Mouse (Mus musculus) adrenal gland, postnatal 36 days (tissue): ENCODE measurements around the gene Lama2. TPM values are rescaled to one million over a fixed set of nuclear protein-coding genes. Genes with fewer than 3 reads are reported as not detected.
A peak's percentile ranks its signal among the peaks of the same experiment; 100 is the strongest.
"Not testable (repeated sequence)": the region's sequence is repeated elsewhere in the genome, so short reads cannot be mapped to it uniquely, and the experiment has no call there.

Source experiments
- DNase-seq, 2 experiments: peaks; one replicate each; pipeline ENCODE4 v3.0.0; 2021; ENCODE audit warnings: mixed read lengths in 1 of 2
- total RNA-seq, 2 experiments: library from RNA; stranded (reverse); gene quantifications; 2 replicates each; pipeline ENCODE4 v1.2.3; 2021

The Lama2 gene
- total RNA-seq, 2 experiments from 2014 or later = 34.5 to 43.6 TPM

DNA sequence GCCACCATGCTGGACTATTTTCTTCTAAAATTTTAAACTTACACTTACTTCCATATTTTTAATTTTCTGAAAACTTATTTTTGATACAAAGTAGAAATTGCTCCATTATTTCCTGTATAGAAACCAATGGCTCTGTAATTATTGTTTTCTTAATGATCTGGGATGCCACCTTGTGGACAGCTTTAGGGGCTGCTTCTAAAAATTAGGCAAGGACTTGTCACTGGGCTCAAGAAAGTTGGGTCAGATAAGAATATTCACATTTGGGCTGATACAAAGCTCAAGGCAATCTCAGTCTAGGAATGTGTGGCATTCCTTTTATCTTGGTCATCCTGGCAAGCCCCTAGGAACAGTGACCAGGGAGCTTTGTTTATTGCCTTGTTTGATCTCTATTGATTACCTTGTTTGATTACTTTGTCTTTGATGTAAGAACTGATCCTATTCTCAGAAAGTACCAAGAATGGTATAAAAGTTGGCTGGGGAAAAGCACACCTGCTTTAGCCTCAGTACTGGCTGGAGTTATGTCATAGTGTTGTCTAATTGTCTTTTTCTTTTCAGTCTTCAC lies 606.7 kb downstream of the Lama2 start:
- no peak for DNase-seq

DNA sequence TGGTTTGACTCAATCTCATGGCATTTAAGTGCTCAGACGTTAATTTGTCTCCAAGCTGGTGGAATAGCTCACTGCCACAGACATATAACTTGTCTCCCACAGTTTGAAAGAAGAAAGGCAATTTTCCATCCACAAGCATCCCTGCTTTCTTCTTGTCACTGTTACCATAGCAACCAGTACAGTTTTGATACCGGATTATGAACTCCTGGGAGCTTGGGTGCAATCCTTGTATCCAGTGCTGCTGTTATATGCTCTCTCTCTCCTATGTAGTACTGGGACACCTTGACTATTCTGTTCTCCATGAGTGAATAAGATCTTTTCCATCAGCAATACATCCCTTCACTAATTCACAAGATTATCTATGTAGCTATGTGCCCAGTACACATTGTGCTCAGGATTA lies 612.2 kb downstream of the Lama2 start:
- no peak for DNase-seq

- DNase-seq = no peak
These were observed 613.8 kb downstream of the Lama2 start for GRCm38 (mm10) chr10:27005716-27006115.

DNA sequence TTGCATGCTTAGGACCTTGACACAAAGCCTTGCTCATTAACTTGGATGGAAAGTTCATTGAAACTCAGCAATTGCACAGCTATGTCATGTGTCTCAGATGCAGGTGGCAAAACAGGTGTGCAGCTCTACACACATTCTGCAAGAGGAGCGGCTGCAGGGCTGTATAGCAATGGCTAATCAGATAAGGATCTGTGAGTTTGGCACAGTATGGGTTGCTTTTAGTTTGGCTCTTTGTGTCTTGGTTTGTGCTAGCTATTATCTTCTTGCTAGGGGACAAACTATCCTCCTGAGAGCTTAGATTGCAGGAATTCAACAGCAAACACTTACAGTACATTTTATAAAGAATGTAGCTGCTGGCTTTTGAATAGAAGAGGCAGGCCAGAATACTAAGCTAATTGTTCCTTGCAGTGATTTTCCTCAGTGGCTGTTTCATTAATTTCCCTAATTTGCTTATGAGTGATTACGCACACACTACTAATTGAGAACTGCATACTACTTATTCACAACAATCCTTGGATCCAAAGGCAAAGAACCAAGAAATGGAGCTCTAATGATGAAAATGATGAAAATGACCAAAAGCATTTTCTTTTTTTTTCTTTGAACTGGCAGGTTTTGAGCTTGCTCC lies 617.9 kb downstream of the Lama2 start:
- DNase-seq = no peak

GRCm38 (mm10) chr10:26996684-26997083 lies 622.9 kb downstream of the Lama2 start:
- DNase-seq = no peak

GRCm38 (mm10) chr10:26995987-26996386 lies 623.6 kb downstream of the Lama2 start:
- DNase-seq = peak in 1 of 2 experiments; percentile 2

DNA sequence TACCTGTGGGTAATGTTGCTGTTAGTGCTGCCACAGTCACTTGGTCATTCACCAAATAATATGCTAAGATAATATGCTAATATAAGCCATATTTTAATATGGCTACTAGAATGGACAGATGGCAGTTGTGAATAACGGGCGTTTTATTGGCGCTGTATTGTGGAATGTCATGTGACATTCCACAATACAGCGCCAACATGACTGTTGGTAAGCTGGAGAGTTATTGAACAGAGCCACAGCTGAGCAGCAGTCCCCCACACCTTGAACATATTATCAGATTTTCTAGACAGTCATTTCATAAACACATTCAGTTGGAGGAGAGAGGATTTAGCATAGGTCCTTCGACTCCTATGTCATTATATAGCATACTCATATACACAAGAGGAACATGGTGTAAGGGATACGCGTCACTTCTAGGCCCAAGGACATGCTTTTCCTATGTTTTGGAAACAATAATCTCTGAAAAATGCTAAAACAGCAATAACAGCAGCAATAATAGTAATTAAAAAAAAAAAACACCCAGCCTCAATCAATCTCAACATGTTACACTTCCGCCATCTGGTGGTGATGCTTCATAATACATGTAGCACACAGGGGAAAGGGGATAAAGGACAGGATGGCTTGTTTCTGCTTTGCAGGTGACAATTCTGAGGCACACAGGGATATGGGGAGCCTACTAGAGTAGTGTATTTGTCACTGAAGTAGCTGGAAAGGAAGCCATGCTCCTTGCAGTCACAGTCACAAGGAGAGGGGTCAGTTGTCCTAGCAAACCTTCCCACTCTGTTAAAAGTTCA lies 624.2 kb downstream of the Lama2 start:
- peak; percentile 48 to 60 for DNase-seq

- no peak for DNase-seq
These were observed 625.4 kb downstream of the Lama2 start for GRCm38 (mm10) chr10:26993971-26994761.

GRCm38 (mm10) chr10:26985451-26985850 lies 634.1 kb downstream of the Lama2 start:
- no peak for DNase-seq

- not testable (repeated sequence) for DNase-seq
These were observed 635.5 kb downstream of the Lama2 start for GRCm38 (mm10) chr10:26984082-26984481.

GRCm38 (mm10) chr10:26983583-26983982 lies 636.0 kb downstream of the Lama2 start:
- DNase-seq = no peak

GRCm38 (mm10) chr10:26982621-26983020 lies 636.9 kb downstream of the Lama2 start:
- DNase-seq = no peak

DNA sequence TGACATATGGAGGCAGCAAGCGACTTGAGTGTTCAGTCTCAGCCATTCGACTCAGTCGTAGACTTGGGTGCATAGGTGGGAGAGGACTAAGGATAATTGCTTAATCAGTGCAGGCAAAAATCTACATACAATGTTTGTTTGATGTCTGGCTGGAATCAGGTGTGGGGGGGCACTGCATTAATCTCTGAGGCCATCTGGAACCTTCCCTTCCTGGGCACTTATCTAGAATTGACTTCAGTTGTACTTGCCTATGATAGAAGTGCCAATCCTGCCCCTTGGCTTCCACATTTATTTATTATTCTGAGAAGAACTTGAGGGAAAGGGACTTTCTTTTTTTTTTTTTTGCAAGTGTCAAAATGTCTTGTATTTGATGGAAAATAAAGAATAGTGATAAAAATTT lies 644.2 kb downstream of the Lama2 start:
- DNase-seq = no peak

DNA sequence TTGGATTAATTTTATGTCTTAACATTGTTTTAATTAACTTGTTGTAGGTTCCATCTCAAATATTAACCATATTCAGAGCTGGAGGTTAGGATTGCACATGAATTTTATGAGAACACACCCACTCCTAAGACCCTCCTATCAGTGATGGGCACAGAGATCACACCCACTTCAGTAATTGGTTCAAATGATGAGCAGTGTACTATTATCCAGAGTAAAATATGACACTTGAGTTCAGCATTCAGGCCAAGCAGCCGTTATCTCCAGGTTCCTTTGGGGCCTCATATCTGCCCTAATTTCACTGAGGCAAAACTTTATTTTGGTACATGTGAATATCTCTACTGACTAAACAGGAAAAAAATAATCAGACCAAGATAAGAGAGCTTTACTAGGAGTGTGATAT lies 645.3 kb downstream of the Lama2 start:
- DNase-seq = no peak

DNA sequence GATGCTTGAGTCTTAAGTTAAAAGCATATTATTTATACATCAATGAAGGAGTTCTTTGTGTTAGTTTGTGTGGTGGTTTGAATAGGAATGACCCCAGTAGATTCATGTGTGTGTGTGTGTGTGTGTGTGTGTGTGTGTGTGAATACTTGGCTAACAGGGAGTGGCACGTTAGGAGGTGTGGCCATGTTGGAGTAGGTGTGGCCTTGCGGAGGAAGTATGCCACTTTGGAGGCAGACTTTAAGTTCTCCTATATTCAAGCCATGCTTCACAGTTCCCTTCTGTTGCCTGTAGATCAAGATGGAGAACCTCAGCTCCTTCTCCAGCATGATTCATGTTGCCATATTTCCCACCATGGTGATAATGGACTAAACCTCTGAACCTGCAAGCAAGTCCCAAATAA lies 646.0 kb downstream of the Lama2 start:
- no peak for DNase-seq

DNA sequence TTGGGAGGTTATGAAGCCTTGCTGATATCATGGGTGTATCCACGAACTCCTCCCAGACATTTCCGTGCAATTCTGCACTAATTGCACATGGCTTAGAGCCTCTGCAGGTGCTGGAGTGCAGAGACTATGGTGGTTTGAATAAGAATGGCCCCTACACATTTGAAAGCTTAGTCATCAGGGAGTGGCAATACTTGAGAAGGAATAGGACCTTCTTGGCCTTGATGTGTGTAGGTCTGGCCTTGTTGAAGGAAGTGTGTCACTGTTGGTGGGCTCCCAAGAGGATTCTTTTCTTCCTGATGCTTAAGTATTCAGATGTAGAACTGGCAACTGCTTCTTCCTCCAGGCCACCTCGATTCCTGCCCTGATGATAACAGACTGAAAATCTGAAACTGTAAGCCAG lies 661.0 kb downstream of the Lama2 start:
- DNase-seq = no peak

GRCm38 (mm10) chr10:26950448-26950847 lies 669.1 kb downstream of the Lama2 start:
- no peak for DNase-seq

DNA sequence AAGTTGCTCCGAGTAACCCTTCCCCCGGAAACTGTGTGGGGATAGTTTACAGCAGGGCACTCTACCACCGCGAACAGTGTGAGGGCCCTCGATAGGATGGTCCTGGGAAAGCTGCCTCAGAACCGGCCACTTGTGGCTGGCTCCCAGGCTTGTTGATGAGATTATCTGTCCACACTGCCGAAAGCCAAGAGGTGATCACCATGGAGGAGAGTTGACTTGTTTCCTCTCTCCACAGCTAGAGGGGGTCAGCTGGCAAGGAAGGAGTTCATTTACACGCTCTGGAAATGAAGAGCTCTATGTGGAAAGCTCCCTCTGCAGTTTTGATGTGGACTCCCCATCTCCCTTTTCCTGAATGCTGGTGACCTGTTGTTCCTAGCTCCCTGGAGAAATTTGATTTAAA lies 669.9 kb downstream of the Lama2 start:
- no peak for DNase-seq

DNA sequence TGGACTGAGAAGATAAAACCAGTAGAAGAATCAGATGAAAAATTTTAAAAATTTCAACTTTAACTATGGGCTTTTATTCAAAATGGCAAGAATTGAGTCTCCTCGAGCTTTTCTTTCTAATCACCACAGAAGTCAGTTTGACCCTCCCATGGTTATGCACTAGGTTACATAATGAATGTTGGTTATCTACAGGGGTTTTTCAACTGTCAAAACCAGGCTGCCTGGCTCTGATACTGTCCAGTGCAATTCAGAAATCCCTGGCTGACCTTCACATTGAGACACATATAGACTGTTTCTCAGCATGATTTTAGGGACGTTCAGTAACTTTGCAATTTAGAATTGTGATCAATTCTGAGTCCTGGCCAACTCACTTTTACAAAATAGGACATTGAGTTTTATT lies 671.2 kb downstream of the Lama2 start:
- DNase-seq = no peak

GRCm38 (mm10) chr10:26939549-26939948 lies 680.0 kb downstream of the Lama2 start:
- DNase-seq = no peak

DNA sequence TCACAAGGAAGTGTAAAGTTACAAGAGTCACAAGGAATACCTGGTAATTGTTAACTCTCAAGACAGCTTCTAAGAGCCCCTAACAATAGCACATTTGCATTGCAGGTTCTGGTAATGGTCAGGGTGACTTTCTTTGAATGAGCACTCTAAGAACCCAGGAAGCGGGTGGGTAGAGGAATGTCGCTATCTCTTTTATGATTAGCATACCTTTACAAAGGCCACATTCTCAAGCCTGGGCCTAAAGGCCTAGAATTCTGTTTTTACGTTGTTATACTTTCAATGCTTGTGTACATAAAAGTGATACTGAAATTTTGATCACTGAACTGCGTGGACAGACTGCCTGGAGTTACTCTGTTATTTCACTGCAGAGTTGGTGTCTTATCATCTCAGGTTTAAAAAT lies 681.1 kb downstream of the Lama2 start:
- DNase-seq = not testable (repeated sequence)

DNA sequence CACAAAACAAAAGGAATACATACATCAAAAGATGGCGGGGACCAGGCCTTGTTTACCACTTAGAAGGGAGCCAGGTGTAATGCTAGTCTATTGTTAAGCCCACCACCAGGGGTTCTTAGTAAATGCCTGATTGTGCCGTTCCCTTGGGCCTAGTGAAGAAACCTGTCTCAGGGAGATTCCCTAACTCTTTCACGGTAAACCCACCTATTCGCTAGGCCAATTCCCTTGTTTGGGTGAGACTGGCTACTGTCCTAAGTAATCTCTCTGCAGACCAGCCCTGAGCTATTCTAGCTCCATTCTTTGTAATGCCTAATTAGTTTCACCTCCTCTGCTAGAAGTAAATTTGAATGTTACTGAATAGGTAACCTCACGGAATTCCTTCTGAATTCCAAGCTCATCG lies 683.5 kb downstream of the Lama2 start:
- DNase-seq = not testable (repeated sequence)
